Mouse (Mus musculus) layer of hippocampus, adult 9-10 months (tissue): ENCODE measurements around the gene Zfp39.
A peak's percentile ranks its signal among the peaks of the same experiment; 100 is the strongest.

Source experiments
- DNase-seq: peaks from one replicate; pipeline ENCODE4 v3.0.0; 2022; ENCODE audit warnings: low spot score

Zfp39 gene

DNA sequence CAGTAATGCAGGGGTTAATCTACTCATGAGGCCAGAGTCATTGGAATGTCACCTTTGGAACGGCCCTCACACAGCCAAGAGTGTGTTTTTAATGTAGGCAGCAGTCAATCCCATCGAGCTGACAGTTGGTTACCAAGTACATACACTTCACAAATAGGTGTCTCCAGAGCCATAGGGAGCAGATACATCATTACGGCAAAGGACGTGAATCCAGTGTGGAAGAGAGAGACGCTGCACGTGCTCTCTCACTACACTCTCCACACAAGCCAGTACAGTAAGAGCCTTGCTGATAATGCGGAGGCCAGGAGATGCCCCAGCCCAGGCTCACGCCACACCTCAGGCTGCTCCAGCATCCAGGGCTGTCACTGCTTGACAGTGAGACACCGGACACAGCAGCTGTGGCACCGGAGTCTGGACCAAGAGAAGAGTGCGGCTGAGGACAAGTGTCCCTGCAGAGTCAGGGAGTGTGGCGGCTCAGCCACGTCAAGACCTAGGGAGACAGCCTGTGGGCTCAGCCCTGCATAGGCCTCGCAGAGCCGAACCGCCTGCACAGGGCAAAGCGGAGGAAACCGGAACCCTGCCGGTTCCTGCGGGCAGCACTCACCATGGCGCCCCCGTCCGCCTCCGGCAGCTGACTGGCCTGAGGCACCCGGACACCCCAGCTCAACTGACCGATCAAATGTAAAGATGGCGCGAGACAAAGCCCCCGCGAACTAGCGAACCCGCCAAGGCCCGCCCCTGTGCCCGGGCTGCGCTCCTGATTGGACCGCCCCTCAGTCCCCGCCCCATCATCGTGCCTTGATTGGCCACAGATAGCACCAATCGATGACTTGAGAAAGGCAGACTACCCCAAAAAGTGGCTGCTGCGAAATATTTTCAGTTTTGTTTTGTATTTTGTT lies at the start of gene Zfp39:
Zfp39 (minus strand) TSS at position 715 of the 899 bp plus-strand sequence.
- DNase-seq: peak; percentile 91

DNA sequence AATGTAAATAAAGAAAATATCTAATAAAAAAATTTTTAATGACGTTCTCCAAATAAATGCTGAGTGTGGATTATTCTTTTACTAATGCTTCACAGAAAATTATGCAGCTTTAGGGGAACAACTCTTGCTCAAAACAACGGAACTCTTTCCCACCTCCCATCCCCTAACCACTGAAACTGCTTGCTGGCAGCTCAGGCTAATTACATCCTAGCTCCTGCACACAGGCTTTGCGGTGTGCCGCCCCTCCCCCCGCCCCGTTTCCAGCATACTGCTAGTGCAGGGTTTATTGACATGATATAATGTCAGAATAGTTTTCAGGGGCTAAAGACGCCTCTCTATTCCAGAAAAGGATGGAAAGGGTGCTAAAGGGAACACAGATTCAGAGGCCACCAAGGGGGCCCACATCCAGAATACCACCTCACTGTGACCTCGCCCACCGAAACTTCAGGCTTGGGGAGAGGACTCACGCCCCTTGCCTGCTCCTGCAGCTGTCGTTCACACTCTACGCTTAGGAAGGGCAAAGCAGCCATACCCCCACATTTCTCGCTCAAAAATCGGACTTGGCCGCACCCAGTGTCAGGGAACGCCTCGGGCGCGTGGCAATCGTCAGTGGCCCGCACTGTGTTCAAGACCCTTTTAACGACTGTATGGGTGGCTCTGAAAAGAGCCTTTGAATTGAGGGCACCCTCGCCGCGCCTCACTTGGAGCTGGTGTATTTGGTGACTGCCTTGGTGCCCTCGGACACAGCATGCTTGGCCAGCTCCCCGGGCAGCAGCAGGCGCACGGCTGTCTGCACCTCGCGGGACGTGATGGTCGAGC lies 49.5 kb upstream of the Zfp39 start:
- DNase-seq: no peak

DNA sequence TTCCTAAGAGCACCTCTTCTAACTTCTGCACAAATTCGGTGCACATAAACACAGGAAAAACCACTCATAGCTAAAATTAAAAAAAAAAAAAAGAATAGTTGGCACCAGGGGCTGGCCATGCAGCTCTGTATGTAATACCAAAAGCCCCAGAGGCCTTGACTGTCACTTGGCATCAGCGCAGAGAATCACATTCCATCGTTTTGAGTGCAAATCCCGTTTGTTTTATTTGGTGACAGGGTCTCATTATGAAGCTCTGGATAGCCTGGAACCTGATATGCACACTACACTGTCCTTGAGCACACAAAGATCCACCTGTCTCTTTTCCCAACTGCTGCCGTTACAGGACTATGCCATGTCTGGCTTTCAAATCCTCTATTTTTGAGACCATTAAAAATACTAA lies 47.2 kb upstream of the Zfp39 start:
- no peak for DNase-seq

DNA sequence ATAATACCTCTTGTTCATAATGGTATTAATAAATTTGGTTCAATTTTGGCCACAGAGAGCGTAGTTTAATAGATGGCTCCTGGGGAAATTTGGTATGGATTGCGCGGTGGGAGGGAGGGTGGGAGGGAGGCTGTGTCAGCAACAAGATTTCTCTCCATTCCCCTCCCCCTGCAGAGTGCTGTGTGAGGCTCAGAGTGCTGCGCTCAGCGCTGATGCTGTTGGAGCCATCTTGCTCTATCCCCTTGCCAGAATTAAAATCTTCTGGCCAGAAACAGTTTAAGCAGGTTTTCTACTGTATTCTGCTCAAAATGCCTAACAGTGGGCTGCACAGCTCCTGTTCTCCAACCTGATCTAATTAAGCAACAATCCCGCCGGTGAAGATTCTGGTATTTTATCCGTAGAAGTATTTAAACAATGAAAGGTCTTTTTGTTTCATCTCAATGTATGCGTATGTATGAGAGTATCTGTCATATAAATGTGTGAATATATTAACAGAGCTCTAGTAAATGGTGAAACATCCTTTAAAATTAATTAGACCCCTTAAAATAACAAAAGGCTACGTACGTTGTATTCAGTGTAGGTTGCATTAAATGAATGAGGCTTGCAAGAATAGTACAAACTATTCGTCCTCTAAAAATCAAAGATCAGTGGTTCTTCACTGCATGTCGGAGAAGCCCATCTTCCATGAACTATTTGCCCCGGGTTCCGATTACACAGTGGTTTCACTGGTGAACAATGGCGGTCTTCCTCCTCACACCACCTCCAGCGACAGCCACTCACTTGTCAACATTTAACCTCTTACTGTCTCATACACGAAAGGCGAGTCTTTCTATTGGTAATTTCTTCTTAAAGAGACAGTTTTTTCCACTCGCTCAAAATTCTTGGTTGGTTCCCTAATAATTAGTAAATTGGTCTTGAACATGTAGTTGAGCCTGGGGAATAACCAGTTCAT lies 45.7 kb upstream of the Zfp39 start:
- no peak for DNase-seq

DNA sequence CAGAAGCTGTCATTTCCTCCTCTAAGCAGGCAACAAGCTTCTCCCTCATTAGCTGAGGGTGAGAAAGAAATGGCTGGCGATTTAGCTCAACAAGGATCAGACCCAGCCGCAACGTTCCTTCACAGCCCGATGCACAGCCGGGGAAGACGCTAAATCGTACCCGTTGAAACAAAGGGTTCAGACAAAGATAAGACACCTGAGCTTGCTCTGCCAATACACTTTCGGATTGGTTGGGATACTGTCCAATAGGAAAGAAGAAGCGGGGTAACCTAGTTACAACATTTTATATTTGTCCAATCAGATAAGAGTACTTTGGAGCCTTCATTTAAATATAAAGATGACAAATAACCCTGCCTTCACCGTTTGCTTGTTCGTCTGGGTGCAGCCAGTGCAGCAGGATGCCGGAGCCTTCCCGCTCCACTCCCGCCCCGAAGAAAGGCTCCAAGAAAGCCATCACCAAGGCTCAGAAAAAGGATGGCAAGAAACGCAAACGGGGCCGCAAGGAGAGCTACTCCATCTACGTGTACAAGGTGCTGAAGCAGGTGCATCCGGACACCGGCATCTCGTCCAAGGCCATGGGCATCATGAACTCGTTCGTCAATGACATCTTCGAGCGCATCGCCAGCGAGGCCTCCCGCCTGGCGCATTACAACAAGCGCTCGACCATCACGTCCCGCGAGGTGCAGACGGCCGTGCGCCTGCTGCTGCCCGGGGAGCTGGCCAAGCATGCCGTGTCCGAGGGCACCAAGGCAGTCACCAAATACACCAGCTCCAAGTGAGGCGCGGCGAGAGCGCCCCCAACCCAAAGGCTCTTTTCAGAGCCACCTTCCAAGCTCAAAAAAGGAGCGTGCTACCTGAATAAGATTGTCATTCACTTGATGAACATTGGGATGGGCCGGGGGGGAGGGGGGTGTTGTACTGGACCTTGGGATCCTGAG lies 44.8 kb upstream of the Zfp39 start, which contains the start of gene Hist3h2ba:
Hist3h2ba (plus strand) TSS at position 379 of the 938 bp plus-strand sequence.
- DNase-seq: peak; percentile 91

DNA sequence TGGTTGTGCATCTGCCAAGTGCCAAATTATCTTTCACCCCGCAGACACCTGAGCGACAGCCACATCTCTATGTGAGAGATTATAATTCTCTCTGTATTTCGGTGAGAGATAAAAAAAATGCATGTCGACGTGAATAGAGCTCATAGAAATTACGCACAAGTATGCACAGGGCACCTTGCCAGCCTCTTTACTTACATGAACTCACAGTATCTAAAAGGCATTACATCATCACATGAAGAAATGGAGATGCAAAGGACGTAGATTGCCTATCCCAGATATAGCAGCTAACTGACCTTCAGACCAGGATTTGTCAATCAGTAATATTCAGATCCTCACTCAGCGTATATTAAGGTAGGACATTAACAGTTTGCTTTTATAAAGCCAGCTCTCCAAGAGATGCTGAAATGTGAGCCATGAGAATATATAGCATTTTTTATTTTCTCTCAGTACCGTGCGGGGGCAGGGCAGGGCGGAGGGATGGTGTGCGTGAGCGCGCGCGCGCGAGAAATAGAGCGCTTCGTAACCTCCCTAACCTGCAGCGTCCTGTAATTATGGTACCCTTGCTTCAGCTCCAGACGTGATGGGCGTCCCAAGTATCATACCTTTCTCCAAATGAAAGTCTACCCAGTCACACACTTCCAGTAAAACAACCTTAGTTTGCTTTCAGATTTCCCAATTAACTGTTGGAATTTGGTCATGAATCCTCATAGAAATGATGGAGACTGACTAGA lies 43.9 kb upstream of the Zfp39 start:
- no peak for DNase-seq

DNA sequence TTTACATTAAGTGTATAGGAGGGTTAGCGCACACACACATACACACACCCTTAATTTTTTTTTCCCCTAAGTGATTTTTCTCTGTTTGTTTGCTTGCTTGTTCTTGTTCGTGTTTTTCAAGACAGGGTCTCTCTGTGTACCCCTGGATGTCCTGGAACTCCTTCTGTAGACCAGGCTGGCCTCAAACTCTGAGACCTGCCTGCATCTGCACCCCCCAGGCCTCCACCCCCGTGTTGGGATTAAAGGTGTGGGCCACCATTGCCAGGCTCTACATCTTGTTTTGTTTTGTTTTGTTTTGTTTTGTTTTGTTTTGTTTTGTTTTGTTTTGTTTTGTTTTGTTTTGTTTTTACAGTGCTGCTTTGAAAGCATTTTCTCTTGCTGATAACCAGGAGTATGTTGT lies 43.3 kb upstream of the Zfp39 start:
- no peak for DNase-seq

DNA sequence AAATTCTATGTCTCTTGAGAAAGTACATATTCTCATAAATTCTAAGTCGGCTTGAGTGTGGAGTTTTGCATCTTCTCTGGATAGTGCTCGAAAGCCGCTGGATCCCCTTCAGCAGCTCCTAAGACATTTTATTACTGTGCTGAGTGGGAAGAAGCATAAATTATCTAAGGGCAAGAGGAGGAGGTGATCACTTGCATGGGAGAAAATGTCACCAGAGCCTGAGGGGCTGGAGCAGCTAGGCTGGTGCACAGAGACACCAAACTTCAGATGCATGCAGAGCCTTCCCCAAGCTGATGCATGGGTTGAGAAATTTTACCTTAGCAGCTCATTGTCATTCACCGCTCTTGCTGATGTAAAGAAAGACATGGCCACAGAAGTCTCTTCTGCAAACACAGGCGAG lies 40.1 kb upstream of the Zfp39 start:
- no peak for DNase-seq

DNA sequence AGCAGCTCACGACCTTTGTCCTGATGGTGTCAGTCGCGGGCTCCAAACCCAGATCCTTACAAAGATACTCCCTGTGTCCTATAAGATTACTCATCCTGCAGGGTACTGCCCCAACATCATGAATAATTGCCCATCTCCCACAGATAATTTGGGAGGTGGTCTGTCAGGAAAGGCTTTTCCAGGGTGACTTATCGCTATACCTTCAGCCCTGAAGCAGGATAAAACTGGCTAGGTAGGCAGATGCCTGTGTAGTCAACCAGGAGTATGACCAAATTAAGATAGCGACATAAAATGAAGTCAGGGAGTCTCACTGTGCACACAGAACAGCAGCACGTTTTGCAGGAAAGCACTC lies 35.0 kb upstream of the Zfp39 start:
- no peak for DNase-seq

DNA sequence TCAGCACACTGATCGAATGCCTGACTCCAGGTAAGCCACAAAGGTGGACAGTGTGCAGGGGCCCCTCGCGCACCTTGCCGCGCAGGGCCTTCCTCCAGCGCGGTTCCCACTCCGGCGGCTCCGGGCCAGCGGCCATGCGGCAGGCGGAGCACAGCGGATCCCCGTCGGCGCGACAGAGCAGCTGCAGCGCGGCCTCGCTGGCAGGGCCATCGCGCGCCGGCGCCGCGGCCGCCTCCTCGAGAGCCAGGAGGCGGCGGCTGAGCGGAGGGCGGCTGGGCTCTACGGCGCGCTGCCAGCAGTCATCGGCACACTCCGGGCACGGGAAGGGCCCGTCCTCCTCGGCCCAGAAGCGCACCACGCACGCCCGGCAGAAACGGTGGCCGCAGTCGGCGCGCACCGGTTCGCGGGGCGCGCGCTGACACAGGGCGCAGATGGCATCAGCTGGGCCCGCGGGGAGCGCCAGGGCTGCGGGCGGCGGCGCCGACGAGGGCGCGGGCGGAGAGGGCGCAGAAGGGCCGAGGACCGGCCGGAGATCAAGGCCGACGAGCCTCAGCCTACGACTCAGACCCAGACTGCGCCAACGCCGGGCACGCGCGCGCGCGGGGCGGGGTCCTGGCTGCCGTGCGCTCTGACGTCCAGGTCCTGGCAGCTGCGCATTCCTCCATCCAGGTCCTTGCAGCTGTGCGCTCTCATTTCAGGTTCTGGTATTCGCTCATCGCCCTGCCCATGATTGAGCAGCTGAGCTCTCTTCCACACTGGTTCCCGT lies 34.5 kb upstream of the Zfp39 start, which contains the start of gene Rnf187:
Rnf187 (minus strand) TSS at position 595 of the 766 bp plus-strand sequence.
- DNase-seq: peak; percentile 79

DNA sequence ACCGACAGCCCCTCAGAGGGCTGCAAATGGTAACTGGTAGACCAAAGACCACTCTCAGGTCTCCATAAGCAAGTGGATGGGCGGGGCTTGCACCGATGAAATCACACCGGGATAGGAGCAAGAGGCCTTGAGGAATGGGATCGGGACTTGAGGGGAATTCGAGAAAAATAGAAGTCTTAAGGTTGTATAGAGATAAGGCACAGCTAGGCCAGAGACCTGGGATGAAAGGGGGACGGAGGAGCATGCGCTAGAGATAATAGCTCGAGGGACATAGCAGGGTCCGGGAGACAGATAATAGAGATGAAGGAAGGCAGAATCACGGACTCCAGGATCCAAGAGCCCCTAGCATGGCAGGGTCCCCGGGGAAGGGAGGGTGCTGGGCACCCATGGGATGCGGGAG lies 33.9 kb upstream of the Zfp39 start:
- DNase-seq: no peak

DNA sequence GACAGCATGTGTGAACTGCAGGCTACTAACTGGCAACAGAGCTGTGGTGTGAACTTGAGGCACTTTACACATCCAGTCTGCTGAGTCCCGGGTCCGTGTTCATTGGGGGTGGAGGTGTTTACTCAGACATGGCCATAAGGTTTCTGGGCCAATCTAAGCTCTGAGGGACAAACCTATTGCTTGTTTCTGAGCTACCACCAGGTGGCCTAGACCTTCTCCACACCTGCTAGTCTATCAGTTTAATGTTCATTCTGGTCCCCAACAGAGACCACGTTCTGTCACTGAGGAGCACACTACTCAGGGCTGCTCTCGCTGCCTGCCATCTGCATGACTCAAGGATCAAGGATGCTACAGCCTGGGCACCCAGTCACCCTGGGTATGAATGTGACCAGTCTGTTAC lies 27.6 kb upstream of the Zfp39 start:
- no peak for DNase-seq

DNA sequence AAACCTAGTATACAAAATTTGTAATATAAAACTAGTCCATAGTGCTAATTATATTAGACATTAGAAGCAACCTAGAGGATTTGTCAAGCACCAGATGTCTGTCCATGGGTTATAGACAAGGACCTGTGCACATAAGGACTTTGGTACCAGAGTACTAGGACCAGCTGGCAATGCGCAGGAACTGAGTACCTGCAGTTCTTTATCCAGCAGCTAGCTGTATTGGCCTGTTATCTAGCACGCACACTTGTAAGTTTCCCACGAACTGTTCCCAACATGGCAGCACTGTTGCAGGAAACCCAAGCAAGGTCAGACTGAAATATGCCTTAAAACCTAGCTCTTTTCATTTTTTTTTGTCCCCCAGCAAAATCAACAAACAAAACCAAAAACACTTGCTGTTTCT lies 26.2 kb upstream of the Zfp39 start:
- DNase-seq: no peak

DNA sequence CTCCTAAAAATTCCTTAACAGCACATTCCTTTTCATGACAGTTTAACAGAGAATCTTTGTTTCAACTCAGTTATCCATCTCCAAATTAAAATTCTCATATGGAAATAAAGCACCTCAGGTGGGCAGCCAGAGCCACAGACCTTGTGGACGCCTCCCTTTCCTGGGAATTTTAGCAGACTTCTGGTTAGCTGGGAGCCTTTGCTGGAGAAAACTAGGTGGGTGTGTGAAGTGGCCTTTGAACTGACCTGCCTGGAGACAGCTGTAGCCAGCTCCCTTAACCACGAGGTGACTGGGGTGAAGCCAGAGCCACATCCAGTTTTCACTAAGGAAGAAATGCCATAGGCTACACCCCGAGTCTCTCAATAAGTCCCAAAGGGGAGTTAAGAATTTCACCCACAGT lies 25.6 kb upstream of the Zfp39 start:
- no peak for DNase-seq

DNA sequence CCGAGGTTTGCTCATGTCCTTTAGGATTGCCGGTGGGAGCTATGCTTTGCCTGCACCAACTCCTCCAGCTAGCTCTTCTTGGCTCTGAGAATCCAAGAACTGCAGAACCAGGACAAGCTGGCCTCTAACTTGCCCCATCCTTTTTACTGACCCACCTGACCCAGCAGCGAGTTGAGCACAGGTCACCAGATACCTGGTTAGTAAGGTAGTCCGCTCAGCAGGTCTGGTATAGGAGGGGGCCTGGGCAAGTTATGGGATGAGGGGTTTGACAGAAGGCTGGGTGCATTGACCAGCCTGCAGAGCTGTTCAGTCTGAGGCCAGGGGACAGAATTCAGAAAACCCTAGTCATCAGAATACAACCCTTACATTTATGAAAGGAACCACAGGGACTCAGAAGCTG lies 25.0 kb upstream of the Zfp39 start:
- DNase-seq: no peak

DNA sequence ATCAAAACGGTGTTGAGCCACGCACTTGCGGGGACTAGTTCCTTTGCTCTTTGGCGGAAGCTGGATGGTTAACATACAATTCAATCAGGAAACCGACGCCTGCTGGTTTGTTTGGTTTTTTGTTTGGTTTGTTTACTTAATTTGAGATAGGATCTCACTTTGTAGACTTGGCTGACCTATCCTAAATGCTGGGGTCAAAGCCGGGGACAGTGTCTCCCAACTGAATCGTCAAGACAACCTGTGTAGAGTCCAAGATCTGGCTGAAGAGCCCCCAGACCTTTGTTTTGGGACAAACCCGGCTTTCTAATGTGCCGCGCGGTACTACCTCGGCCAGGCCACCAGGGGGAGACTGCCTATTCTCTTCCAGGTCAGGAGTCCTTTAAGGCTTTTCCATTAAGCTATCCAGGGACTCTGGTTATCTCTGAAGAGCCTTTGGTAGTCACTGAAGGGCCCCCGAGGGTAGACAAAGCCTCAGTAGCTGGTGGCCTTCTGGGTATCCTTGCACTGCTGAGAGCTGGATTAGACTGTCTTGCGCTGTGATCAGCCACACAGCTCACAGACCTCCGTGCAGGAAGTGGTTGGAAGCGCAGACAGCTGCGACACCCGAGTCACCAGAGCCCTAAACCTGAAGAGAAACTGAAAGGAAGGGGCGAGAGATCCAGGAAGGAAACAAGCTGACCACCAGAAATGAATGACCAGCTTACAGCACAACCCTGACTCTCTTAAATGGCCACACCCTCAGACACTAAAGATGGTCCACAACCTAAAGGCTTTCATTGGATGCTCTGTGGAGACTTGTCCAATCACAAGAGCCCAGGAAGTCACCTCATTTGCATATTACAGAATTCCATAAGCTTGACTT lies 24.0 kb upstream of the Zfp39 start:
- DNase-seq: no peak

DNA sequence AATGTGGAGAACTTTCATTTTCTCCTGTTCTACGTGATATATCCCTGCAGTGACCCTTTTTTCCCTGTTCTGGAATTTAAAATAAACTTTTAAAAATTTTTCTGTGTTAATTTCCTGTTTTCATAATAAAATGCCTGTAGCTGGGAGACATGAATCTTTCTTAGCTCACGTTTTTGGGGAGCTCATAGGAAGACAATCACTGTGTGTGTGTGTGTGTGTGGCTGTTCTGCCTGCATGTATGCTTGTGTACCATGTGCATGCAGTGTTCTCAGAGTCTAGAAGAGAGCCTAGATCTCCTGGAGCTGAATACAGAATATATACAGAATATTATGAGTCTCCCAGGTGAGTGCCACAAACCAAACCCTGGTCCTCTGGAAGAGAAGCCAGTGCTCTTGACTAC lies 23.0 kb upstream of the Zfp39 start:
- DNase-seq: no peak

DNA sequence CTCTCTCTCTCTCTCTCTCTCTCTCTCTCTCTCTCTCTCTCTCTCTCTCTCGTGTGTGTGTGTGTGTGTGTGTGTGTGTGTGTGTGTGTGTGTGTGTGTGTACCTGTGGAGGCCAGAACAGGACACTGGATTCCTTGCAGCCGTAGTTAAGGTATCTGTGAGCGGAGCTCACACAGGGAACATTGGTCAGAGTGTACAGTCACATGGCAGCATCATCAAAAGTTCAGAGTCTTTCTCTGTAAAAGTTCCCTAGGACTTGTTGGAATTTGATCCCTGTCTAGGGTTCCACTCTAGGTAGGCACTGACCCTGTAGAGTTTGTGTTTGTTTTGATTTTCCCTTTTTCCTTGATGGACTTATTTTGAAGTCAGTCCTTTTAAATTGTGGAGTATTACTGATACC lies 22.6 kb upstream of the Zfp39 start:
- DNase-seq: no peak
